In the genomic region with DNA sequence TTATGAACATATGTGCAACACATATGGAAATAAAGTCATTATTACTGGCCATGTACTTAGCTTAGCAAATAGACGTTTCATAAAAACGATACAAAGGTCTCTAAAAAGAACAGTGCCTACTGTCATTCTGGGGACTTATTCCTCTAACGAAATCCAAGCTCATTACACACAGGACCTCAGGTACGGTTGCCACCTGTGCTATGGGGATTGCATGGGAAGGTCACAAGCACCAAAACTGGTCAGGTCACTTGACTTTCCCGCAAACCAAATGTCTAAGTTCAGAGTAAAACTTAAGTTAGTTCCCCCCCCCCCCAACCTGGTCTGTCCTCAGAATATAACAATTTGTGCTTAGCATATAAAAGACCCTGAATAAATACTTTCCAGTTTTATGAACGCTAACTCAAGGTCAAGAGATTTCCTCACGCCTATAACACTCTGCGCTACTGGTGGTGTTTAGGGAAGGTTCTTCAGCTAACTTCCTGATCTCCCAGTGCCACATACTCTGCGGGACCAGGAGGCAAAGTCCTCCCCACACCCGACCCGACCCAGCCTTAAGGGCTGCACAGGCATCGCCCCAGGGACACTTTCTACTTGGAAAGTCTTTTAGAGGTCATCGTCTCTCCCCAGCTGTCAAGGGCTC, we compare ENCODE assay signal across 8 mouse cellular contexts. TPM values are rescaled to one million over a fixed set of nuclear protein-coding genes. Genes with fewer than 3 reads are reported as not detected.
DNase-seq lines count a peak whose midpoint lies in the region; ATAC-seq lines count a peak whose summit lies in the region.

No protein-coding gene starts in this region.

- peak overlapping the region; percentile 95 for H3K4me3 ChIP-seq in heart, embryonic 15.5 days
- H3K4me3 ChIP-seq in liver, embryonic 15.5 days (replicated peaks): peak overlapping the region; percentile 81

- intact Hi-C loops in left cerebral cortex, postnatal 10 days (cut with DNase I): loop anchor here (5.0 kb wide), 2 partner anchors 63 to 122 kb away; a partner anchor contains a TSS

- H3K9ac ChIP-seq in heart, embryonic 15.5 days: peak overlapping the region; percentile 97
- peak overlapping the region; percentile 77 for H3K9ac ChIP-seq in liver, embryonic 15.5 days

- H3K4me1 ChIP-seq in heart, embryonic 15.5 days (replicated peaks): peaks cover 53% of the 10 kb centered on the region
- peaks cover 60% of the 10 kb centered on the region for H3K4me1 ChIP-seq in liver, embryonic 15.5 days (replicated peaks)

- H3K4me2 ChIP-seq in heart, embryonic 15.5 days: peak overlapping the region; percentile 76
- H3K4me2 ChIP-seq in liver, embryonic 15.5 days: peak overlapping the region; percentile 98

- WGBS in heart, embryonic 15.5 days: 8% methylated on average over 13 of the region's 13 CpGs
- WGBS in liver, embryonic 15.5 days (ENCODE audit: insufficient replicate concordance): 6% methylated on average over 13 of the region's 13 CpGs

- H3K27ac ChIP-seq in heart, embryonic 15.5 days: peak overlapping the region; percentile 96
- H3K27ac ChIP-seq in liver, embryonic 15.5 days (replicated peaks): peak overlapping the region; percentile 80

- DNase-seq in cerebellum, adult 11 months: peak; percentile 14
- DNase-seq in cerebellum, postnatal 25 days: no peak
- peak; percentile 18 for DNase-seq in CD4-positive helper T cell, adult 2 months (ENCODE audit: low read depth, low spot score)
- no peak for DNase-seq in adrenal gland, adult (ENCODE audit: inconsistent age in 2 of 2, low spot score in 1 of 2)
- no peak for DNase-seq in cerebellum, adult 18-20 months
- no peak for DNase-seq in left cerebral cortex, postnatal 10 days (ENCODE audit: extremely low spot score in 1 of 2, low spot score in 2 of 2)

- H3K27me3 ChIP-seq in heart, embryonic 15.5 days: no peaks in the 10 kb centered on the region
- peaks cover 5% of the 10 kb centered on the region; the same call in 1 of the 2 replicates for H3K27me3 ChIP-seq in liver, embryonic 15.5 days

- H3K9me3 ChIP-seq in heart, embryonic 15.5 days (replicated peaks): no peaks in the 10 kb centered on the region
- H3K9me3 ChIP-seq in liver, embryonic 15.5 days (replicated peaks): no peaks in the 10 kb centered on the region

- H3K36me3 ChIP-seq in heart, embryonic 15.5 days: no peaks in the 10 kb centered on the region
- no peaks in the 10 kb centered on the region for H3K36me3 ChIP-seq in liver, embryonic 15.5 days (replicated peaks)

- ATAC-seq in heart, embryonic 15.5 days (replicated peaks; ENCODE audit: insufficient number of reproducible peaks, insufficient read depth, low FRiP score, low read depth): peak; percentile 1; the same call in 1 of the 2 replicates
- no peak for ATAC-seq in liver, embryonic 15.5 days (ENCODE audit: insufficient read depth)

RNA-seq across cellular contexts. Expression of a gene that starts 1.2 kb away (rescaled TPM):
- 58.4 and 58.7 TPM in 2 replicates for polyA plus RNA-seq in heart, embryonic 15.5 days (2015; fragmentation: Nextera tagmentation; extraction: Ambion mirVana)
- 22.3 and 22.9 TPM in 2 replicates for polyA plus RNA-seq in liver, embryonic 15.5 days (2015; fragmentation: Nextera tagmentation; extraction: Ambion mirVana)
- total RNA-seq in left cerebral cortex, postnatal 10 days (2021): 10 to 100 TPM; 63.6 to 67.8 TPM

Comparison
In these comparisons a context has a peak if more than half of its experiments do, and no peak if none do; other contexts are left out.
1. DNase-seq: peak in cerebellum, adult 11 months (single experiment) and CD4-positive helper T cell, adult 2 months (single experiment); none in cerebellum, postnatal 25 days (0 of 2), adrenal gland, adult (0 of 2), cerebellum, adult 18-20 months (0 of 2) and left cerebral cortex, postnatal 10 days (0 of 2).